Mouse (Mus musculus) ES-E14 (cell line): ENCODE results near the gene Txn2. TPM values are rescaled to one million over a fixed set of nuclear protein-coding genes. Genes with fewer than 3 reads are reported as not detected.
A peak's percentile ranks its signal among the peaks of the same experiment; 100 is the strongest.

Source experiments
- DNase-seq: peaks from one replicate; pipeline ENCODE4 v3.0.0-alpha.2; 2013; ENCODE audit warnings: low read depth, low spot score
- H3K27ac ChIP-seq: 2 replicates; pipeline ENCODE4 v1.5.1; 2012; ENCODE audit warnings: low read depth, mild to moderate bottlenecking, low read length, moderate library complexity, mixed read lengths; ENCODE audit not compliant: poor library complexity, insufficient read depth, severe bottlenecking
- H3K36me3 ChIP-seq: 2 replicates; pipeline ENCODE4 v1.6.1; 2012; ENCODE audit warnings: mild to moderate bottlenecking, low read length, moderate library complexity, mixed read lengths; ENCODE audit not compliant: control insufficient read depth, poor library complexity, insufficient read depth, severe bottlenecking
- H3K4me1 ChIP-seq, 2 experiments: fragments of 150-350 bp in 1 of 2; sonication (generic) in 1 of 2; 2 replicates each; pipeline ENCODE4 v1.6.1; 2012; ENCODE audit warnings: low read length in 2 of 2, mild to moderate bottlenecking in 1 of 2, mixed read lengths in 1 of 2; ENCODE audit not compliant: control insufficient read depth in 2 of 2, insufficient read depth in 2 of 2, poor library complexity in 1 of 2
- H3K4me3 ChIP-seq, 2 experiments: fragments of 150-350 bp in 1 of 2; sonication (generic) in 1 of 2; 2 replicates each; pipeline ENCODE4 v1.5.1; 2012; ENCODE audit warnings: low read length in 2 of 2, low read depth in 1 of 2, mild to moderate bottlenecking in 1 of 2, mixed read lengths in 1 of 2; ENCODE audit not compliant: insufficient read depth in 1 of 2, poor library complexity in 1 of 2, severe bottlenecking in 1 of 2
- H3K9ac ChIP-seq: 2 replicates; pipeline ENCODE4 v1.6.1; 2012; ENCODE audit warnings: low read depth, mild to moderate bottlenecking, low read length, mixed read lengths; ENCODE audit not compliant: poor library complexity, insufficient read depth, severe bottlenecking
- H3K9me3 ChIP-seq: fragments of 150-350 bp; sonication (generic); 2 replicates; pipeline ENCODE4 v1.6.1; 2012; ENCODE audit warnings: low read depth, mild to moderate bottlenecking, low read length; ENCODE audit not compliant: control insufficient read depth, insufficient read depth
- CHD2 ChIP-seq: IDR thresholded peaks from 2 replicates; pipeline ENCODE4 v1.6.1; 2014; ENCODE audit warnings: mild to moderate bottlenecking, low read depth, low read length, inconsistent platforms
- HCFC1 ChIP-seq: IDR thresholded peaks from 2 replicates; pipeline ENCODE4 v1.6.1; 2012; ENCODE audit warnings: low read length, inconsistent platforms, borderline replicate concordance; ENCODE audit not compliant: insufficient read depth
- MAFK ChIP-seq: IDR thresholded peaks from 2 replicates; pipeline ENCODE4 v1.6.1; 2014; ENCODE audit warnings: mild to moderate bottlenecking, low read depth, low read length, inconsistent platforms; ENCODE audit not compliant: insufficient read depth
- ZC3H11A ChIP-seq: IDR thresholded peaks from 2 replicates; pipeline ENCODE4 v1.6.1; 2012; ENCODE audit warnings: low read depth, mild to moderate bottlenecking, inconsistent platforms, low read length, borderline replicate concordance
- ZNF384 ChIP-seq: IDR thresholded peaks from 2 replicates; pipeline ENCODE4 v1.6.1; 2012; ENCODE audit warnings: low read depth, low read length, inconsistent platforms
- in situ Hi-C, 2 experiments: fragments of 600-800 bp; cut with MboI; formaldehyde crosslinking; loops; one replicate each; pipeline ENCODE4 v1.15.1; 2025; ENCODE audit warnings: low sequenced_read_pairs in 2 of 2, inconsistent platforms in 1 of 2; ENCODE audit not compliant: unreplicated experiment in 2 of 2
- total RNA-seq: library from RNA; depleted of rRNA; stranded (reverse); fragments of 300-350 nt; gene quantifications from 2 replicates; pipeline ENCODE4 v1.2.3, GENCODE M21; 2012

Txn2 gene
- total RNA-seq, 1 experiment: 91.1 TPM

DNA sequence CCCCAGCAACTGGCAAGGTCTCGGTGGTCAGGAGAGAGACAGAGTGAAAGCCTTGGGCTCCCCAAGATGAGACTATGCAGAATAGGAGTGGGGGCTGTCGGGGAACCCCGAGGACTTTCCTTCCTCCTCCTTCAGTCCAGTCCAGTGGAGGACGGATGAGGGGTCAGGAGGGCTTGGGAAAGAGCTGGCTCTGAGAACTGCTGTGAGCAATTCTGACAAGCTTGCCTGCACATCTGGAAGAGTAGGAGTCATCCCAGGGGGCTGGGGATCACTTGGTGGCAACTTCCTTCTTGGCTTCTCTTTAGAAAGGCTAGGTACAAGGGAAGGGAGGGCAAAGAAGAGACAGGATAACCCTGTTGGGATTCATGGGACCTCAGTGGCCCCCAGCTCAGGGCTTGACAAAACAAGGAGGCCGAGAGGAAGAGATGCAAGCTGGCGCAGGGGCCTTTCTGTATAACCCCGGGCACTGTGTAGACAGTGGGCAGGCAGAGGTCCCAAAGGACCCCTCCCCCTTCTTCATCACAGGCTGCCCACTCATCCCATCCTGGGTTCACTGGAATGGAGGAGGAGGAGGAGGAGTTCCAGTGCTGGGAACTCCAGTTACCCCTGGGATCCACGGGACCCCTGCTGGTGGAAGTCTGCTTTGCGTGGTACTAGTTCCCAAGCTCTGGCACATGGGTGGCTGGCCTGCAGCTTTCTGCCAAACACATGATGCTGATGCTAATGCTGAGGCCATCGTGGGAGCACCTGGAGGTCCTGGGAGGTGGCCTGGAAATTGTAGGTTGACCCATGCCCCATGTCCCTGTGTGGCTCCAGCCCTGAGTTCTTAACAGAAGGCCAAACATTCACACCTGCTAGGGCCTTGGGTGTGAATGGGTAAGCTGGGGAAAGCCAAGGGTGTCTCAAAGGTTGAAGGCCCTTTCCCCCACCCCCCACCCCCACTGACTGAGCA lies 8.0 kb downstream of the Txn2 start:
- DNase-seq: no peak
- H3K9ac ChIP-seq: no peak overlapping the region
- H3K9me3 ChIP-seq: no peaks in the 10 kb centered on the region
- in situ Hi-C loops: no loop called here
- H3K36me3 ChIP-seq: peaks cover 59% of the 10 kb centered on the region
- no peak overlapping the region for H3K4me3 ChIP-seq
- no peak overlapping the region for H3K27ac ChIP-seq
- no peak for TF ChIP-seq HCFC1
- no peak for TF ChIP-seq MAFK
- TF ChIP-seq CHD2: no peak
- no peak for TF ChIP-seq ZNF384
- no peak for TF ChIP-seq ZC3H11A
- peaks cover 0 to 2% of the 10 kb centered on the region in 2 experiments; a peak in 1 of 4 replicates for H3K4me1 ChIP-seq

DNA sequence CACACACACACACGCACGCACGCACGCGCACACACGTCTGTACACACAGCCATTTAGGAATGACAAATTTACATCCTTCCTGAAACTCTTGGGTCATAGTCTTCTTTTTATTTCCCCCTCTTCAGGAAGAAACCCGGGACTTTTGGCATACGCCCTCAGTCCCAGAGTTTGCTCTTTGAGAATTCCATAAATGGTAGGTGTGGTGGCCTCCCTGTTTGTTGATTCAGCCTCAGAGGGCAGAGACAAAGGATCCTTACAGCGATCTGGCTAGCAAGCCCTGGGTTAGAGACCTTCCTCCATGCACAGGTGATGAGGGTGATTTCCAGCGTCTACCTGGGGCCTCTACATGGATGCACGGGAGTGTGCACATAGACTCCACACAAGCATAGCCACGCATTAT lies 9.4 kb downstream of the Txn2 start:
- in situ Hi-C loops: loop anchor here (5.0 to 10.0 kb wide), 2 partner anchors 142 to 145 kb away; no protein-coding TSS in a partner anchor
- H3K9me3 ChIP-seq: no peaks in the 10 kb centered on the region
- DNase-seq: no peak
- H3K27ac ChIP-seq: no peak overlapping the region
- H3K4me1 ChIP-seq: peaks cover 0 to 2% of the 10 kb centered on the region in 2 experiments; a peak in 1 of 4 replicates
- TF ChIP-seq CHD2 (no peak), ZC3H11A (no peak), ZNF384 (no peak), HCFC1 (no peak), MAFK (no peak)
- H3K4me3 ChIP-seq: no peak overlapping the region
- peaks cover 65% of the 10 kb centered on the region for H3K36me3 ChIP-seq
- H3K9ac ChIP-seq: no peak overlapping the region

DNA sequence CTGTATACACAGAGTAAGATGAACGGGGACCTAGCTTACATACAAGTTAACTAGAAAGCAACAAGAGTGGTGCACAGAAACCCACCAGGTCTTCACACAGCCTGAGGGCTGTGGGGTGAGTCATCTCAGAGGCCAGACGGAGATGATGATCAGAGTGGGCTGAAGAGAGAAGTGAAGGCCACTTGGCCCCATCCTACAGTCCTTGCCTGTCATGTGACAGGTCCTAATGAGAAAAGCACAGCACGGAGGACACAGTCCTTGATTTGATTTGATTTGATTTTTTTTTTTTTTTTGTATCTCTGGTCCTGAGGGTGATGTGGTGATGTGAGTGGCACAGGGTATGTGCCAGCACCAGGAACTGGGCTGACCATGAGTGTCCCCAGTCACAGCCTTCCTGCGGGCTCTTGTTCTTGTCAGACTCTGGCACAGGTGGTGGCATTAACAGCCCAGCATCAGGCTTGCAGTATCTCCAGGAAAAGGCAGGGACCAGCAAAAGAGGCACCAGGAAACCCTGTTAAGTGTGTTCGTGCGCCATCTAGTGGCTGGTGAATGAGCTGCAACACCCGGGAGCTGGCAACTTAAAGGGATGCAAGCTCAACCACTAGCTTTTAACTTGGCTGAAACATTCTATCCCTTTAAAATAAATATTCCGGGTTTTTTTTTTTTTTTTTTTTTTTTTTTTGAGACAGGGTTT lies 11.8 kb downstream of the Txn2 start:
- TF ChIP-seq ZNF384 (peak; percentile 76), MAFK (no peak), ZC3H11A (peak; percentile 95), CHD2 (no peak)
- Histone ChIP-seq H3K4me1 (peaks cover 3 to 15% of the 10 kb centered on the region in 2 experiments), H3K27ac (no peak overlapping the region), H3K36me3 (peaks cover 52% of the 10 kb centered on the region), H3K9ac (no peak overlapping the region), H3K9me3 (no peaks in the 10 kb centered on the region), H3K4me3 (no peak overlapping the region)
- peak; percentile 90 for DNase-seq
- in situ Hi-C loops: loop anchor here (5.0 to 10.0 kb wide), 2 partner anchors 140 to 142 kb away; no protein-coding TSS in a partner anchor

DNA sequence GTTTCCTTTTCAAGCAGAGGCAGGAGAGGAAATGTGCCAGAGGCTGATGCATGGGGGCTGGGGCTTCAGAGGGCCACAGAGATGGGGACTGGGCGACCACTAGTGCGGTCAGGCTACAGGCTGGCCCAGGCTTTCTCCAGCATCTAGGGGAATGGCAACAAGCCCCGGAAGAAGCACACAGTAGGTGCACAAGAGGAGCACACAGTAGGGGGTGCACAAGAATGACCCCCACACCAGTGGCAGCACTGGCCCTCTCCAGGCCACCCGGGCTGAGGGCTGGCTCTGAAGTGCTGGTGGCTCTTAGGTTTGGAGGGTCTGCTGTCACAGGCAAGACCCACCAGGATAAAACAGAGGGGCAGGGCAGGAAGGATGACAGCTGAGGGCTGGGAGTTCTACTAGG lies 13.5 kb downstream of the Txn2 start:
- H3K9ac ChIP-seq: no peak overlapping the region
- DNase-seq: no peak
- H3K36me3 ChIP-seq: peaks cover 40% of the 10 kb centered on the region
- no peak overlapping the region for H3K4me3 ChIP-seq
- TF ChIP-seq HCFC1 (no peak), ZNF384 (no peak), ZC3H11A (no peak), CHD2 (no peak), MAFK (no peak)
- H3K4me1 ChIP-seq: peaks cover 12 to 26% of the 10 kb centered on the region in 2 experiments
- in situ Hi-C loops: loop anchor here (5.0 to 10.0 kb wide), 2 partner anchors 138 to 140 kb away; no protein-coding TSS in a partner anchor
- no peaks in the 10 kb centered on the region for H3K9me3 ChIP-seq
- H3K27ac ChIP-seq: no peak overlapping the region
